Mouse (Mus musculus): ENCODE results near the gene Babam2. TPM values are rescaled to one million over a fixed set of nuclear protein-coding genes. Genes with fewer than 3 reads are reported as not detected.

Babam2 gene
- total and polyA plus RNA-seq, 3 experiments, result 44.6 to 214 (median 65.0) TPM

DNA sequence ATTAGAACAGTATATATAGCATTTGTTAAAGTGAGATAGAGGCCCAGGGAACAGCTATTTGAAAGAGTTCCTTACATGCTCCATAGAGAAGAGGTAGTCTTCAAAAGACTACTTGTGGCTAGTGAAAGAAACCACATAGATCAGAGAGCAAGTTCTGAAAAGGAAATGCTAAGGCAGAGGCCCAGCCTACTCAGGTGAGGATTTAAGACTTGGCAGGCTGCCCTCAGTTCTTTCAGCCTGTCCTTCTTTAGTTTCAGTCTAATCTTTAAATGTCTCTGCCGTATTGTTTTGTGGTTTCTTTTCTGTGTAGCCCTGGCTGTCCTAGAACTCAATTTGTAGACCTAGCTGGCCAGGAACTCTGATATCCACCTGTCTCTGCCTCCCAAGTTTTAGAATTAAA is 134.1 kb downstream of the Babam2 start:
- H3K27me3 ChIP-seq (ENCODE audit: insufficient read depth, low read length), result no peaks in the 10 kb centered on the region
- H3K4me3 ChIP-seq (ENCODE audit: low read depth, low read length), result no peak overlapping the region
- no peak for ATAC-seq (ENCODE audit: extremely low read depth, insufficient number of reproducible peaks, low FRiP score, poor library complexity, severe bottlenecking)
- H3K4me1 ChIP-seq (ENCODE audit: insufficient read depth, low read depth, low read length), result 0 out of 2 replicates have a peak, but pooled peaks cover 2% of the 10 kb centered on the region
- H3K36me3 ChIP-seq (replicated peaks), result peaks cover 30% of the 10 kb centered on the region
- DNase-seq (ENCODE audit: low spot score), result no peak
- 0 out of 2 replicates have a peak, but pooled peaks cover 3% of the 10 kb centered on the region for H3K9me3 ChIP-seq (replicated peaks)
- TF ChIP-seq CTCF (IDR thresholded peaks at IDR 0.05; ENCODE audit: low read depth, low read length) (no peak), POLR2AphosphoS5 (IDR thresholded peaks at IDR 0.05; ENCODE audit: insufficient replicate concordance, low read depth, low read length) (no peak), TAL1 (conservative IDR thresholded peaks at IDR 0.05; ENCODE audit: low read depth, low read length) (no peak), GATA2 (IDR thresholded peaks at IDR 0.05; ENCODE audit: borderline replicate concordance, low read depth, low read length) (no peak), GATA1 (IDR thresholded peaks at IDR 0.05; ENCODE audit: borderline replicate concordance, low read length) (no peak)

DNA sequence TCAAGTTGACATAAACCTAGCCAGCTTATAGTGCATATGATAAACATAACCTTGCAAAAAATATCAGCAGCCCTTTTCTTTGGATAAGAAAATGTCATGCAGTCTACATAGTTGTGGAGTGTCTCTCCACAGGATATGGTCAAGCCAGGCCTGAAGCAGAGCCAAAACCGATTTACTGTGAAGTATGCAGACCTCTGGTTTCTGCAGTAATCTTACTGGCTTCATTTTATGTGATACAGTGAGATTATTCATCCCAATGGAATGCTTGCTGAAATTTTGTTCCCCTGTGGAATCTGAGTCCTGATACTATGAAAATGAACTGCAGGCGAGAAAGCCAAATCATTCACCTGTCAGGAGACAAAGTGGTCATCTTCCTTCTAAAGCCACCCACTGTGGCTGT is 138.2 kb downstream of the Babam2 start:
- ATAC-seq (ENCODE audit: extremely low read depth, insufficient number of reproducible peaks, low FRiP score, poor library complexity, severe bottlenecking) (no peak), DNase-seq (ENCODE audit: low spot score) (no peak)
- no peaks in the 10 kb centered on the region for H3K27me3 ChIP-seq (ENCODE audit: insufficient read depth, low read length)
- H3K36me3 ChIP-seq (replicated peaks), result peaks cover 14% of the 10 kb centered on the region
- H3K4me3 ChIP-seq (ENCODE audit: low read depth, low read length), result no peak overlapping the region
- H3K9me3 ChIP-seq (replicated peaks), result 0 out of 2 replicates have a peak, but pooled peaks cover 3% of the 10 kb centered on the region
- no peaks in the 10 kb centered on the region for H3K4me1 ChIP-seq (ENCODE audit: insufficient read depth, low read depth, low read length)
- TF ChIP-seq POLR2AphosphoS5 (IDR thresholded peaks at IDR 0.05; ENCODE audit: insufficient replicate concordance, low read depth, low read length) (no peak), GATA1 (IDR thresholded peaks at IDR 0.05; ENCODE audit: borderline replicate concordance, low read length) (no peak), GATA2 (IDR thresholded peaks at IDR 0.05; ENCODE audit: borderline replicate concordance, low read depth, low read length) (no peak), CTCF (IDR thresholded peaks at IDR 0.05; ENCODE audit: low read depth, low read length) (no peak), TAL1 (conservative IDR thresholded peaks at IDR 0.05; ENCODE audit: low read depth, low read length) (no peak)

DNA sequence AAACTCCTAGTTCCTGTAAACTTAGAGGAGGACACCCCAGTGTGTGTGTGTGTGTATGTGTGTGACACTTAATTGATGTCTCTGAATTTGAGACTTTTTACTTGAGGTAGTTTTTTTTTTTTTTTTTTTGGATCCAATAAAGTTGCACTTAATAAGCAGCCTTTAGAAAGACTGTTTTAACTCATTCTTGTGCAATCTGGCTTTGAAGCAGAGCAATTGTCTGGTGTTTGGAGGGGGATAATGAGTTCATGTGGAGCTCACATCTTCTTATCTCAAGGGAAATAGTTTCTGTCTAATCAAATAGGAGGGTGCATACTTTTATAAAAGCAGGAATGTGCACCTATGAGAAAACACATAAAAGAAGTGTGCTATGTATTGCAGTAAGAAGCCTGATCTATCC is 142.5 kb downstream of the Babam2 start:
- Histone ChIP-seq H3K9me3 (replicated peaks) (0 out of 2 replicates have a peak, but pooled peaks cover 3% of the 10 kb centered on the region), H3K27me3 (ENCODE audit: insufficient read depth, low read length) (no peaks in the 10 kb centered on the region), H3K4me3 (ENCODE audit: low read depth, low read length) (no peak overlapping the region), H3K4me1 (ENCODE audit: insufficient read depth, low read depth, low read length) (no peaks in the 10 kb centered on the region), H3K36me3 (replicated peaks) (peaks cover 21% of the 10 kb centered on the region)
- TF ChIP-seq GATA2 (IDR thresholded peaks at IDR 0.05; ENCODE audit: borderline replicate concordance, low read depth, low read length) (no peak), CTCF (IDR thresholded peaks at IDR 0.05; ENCODE audit: low read depth, low read length) (no peak), GATA1 (IDR thresholded peaks at IDR 0.05; ENCODE audit: borderline replicate concordance, low read length) (no peak), POLR2AphosphoS5 (IDR thresholded peaks at IDR 0.05; ENCODE audit: insufficient replicate concordance, low read depth, low read length) (no peak), TAL1 (conservative IDR thresholded peaks at IDR 0.05; ENCODE audit: low read depth, low read length) (no peak)
- ATAC-seq (ENCODE audit: extremely low read depth, insufficient number of reproducible peaks, low FRiP score, poor library complexity, severe bottlenecking) (no peak), DNase-seq (ENCODE audit: low spot score) (no peak)

DNA sequence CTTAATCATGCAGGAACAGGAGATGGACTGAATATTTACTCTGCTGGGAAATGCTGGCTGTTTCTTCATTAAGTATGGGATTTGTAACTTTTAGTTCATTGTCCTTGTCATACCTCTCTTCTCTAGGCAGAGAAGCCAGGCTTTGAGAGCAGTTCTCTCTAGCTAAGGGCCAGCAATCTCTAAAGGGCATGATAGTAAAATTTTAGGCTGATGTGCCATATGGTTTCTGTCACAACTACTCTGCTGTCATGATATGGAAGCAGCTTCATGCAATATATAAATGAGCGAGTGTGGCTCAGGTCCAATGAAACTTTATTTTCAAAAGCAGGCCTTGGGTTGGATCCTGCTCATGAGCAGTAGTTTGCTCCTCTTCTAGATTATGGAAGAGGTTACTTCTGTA is 142.9 kb downstream of the Babam2 start:
- Histone ChIP-seq H3K4me1 (ENCODE audit: insufficient read depth, low read depth, low read length) (no peaks in the 10 kb centered on the region), H3K9me3 (replicated peaks) (no peaks in the 10 kb centered on the region), H3K27me3 (ENCODE audit: insufficient read depth, low read length) (no peaks in the 10 kb centered on the region), H3K4me3 (ENCODE audit: low read depth, low read length) (no peak overlapping the region), H3K36me3 (replicated peaks) (peaks cover 17% of the 10 kb centered on the region)
- TF ChIP-seq GATA2 (IDR thresholded peaks at IDR 0.05; ENCODE audit: borderline replicate concordance, low read depth, low read length), result no peak
- no peak for TF ChIP-seq POLR2AphosphoS5 (IDR thresholded peaks at IDR 0.05; ENCODE audit: insufficient replicate concordance, low read depth, low read length)
- no peak for TF ChIP-seq CTCF (IDR thresholded peaks at IDR 0.05; ENCODE audit: low read depth, low read length)
- no peak for TF ChIP-seq TAL1 (conservative IDR thresholded peaks at IDR 0.05; ENCODE audit: low read depth, low read length)
- no peak for TF ChIP-seq GATA1 (IDR thresholded peaks at IDR 0.05; ENCODE audit: borderline replicate concordance, low read length)
- ATAC-seq (ENCODE audit: extremely low read depth, insufficient number of reproducible peaks, low FRiP score, poor library complexity, severe bottlenecking) (no peak), DNase-seq (ENCODE audit: low spot score) (no peak)

DNA sequence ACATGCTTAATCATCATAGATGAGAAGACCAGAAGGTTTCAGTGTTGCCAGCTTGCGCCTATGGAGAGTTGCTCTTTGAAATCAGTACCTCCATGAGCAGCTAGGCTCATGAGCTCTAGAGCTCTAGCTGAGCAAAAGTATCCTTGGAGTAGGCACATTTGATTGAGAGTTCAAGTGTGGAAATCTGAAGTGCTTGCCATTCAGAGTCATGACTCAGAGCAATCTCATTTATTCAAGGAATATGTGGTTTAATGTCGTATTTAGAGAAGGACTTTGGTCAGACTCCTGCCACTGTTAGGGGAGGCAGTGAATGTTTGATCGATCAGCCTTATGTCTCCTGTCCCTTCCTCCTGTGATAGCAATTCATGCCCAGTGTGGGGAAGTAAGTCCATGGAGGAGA is 147.4 kb downstream of the Babam2 start:
- H3K27me3 ChIP-seq (ENCODE audit: insufficient read depth, low read length), result no peaks in the 10 kb centered on the region
- no peak overlapping the region for H3K4me3 ChIP-seq (ENCODE audit: low read depth, low read length)
- no peak for DNase-seq (ENCODE audit: low spot score)
- ATAC-seq (ENCODE audit: extremely low read depth, insufficient number of reproducible peaks, low FRiP score, poor library complexity, severe bottlenecking), result no peak
- TF ChIP-seq GATA2 (IDR thresholded peaks at IDR 0.05; ENCODE audit: borderline replicate concordance, low read depth, low read length) (no peak), POLR2AphosphoS5 (IDR thresholded peaks at IDR 0.05; ENCODE audit: insufficient replicate concordance, low read depth, low read length) (no peak), TAL1 (conservative IDR thresholded peaks at IDR 0.05; ENCODE audit: low read depth, low read length) (no peak), GATA1 (IDR thresholded peaks at IDR 0.05; ENCODE audit: borderline replicate concordance, low read length) (no peak), CTCF (IDR thresholded peaks at IDR 0.05; ENCODE audit: low read depth, low read length) (no peak)
- no peaks in the 10 kb centered on the region for H3K4me1 ChIP-seq (ENCODE audit: insufficient read depth, low read depth, low read length)
- H3K36me3 ChIP-seq (replicated peaks), result peaks cover 9% of the 10 kb centered on the region
- H3K9me3 ChIP-seq (replicated peaks), result no peaks in the 10 kb centered on the region

DNA sequence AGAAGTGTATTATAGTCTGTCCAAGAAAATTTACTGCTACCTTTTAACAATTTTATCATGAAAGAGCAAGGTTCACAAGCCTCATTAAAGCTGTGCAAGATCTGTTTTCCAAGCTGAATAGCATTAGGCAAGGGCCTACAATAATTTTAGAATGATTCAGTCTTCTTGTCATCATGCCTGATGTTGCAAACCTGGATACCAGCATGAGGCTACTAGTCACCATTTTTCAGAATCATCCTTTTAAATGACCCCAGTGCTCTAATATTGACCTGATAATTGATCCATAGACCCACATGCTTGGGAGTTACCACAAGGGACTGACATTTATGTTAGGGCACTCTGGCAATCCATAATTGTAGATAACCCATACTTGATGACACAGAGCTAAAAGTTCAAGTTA is 149.5 kb downstream of the Babam2 start:
- H3K4me1 ChIP-seq (ENCODE audit: insufficient read depth, low read depth, low read length), result no peaks in the 10 kb centered on the region
- no peak overlapping the region for H3K4me3 ChIP-seq (ENCODE audit: low read depth, low read length)
- ATAC-seq (ENCODE audit: extremely low read depth, insufficient number of reproducible peaks, low FRiP score, poor library complexity, severe bottlenecking) (no peak), DNase-seq (ENCODE audit: low spot score) (no peak)
- no peaks in the 10 kb centered on the region for H3K27me3 ChIP-seq (ENCODE audit: insufficient read depth, low read length)
- TF ChIP-seq GATA2 (IDR thresholded peaks at IDR 0.05; ENCODE audit: borderline replicate concordance, low read depth, low read length) (no peak), POLR2AphosphoS5 (IDR thresholded peaks at IDR 0.05; ENCODE audit: insufficient replicate concordance, low read depth, low read length) (no peak), GATA1 (IDR thresholded peaks at IDR 0.05; ENCODE audit: borderline replicate concordance, low read length) (no peak), CTCF (IDR thresholded peaks at IDR 0.05; ENCODE audit: low read depth, low read length) (no peak), TAL1 (conservative IDR thresholded peaks at IDR 0.05; ENCODE audit: low read depth, low read length) (no peak)
- peaks cover 3% of the 10 kb centered on the region for H3K36me3 ChIP-seq (replicated peaks)
- H3K9me3 ChIP-seq (replicated peaks), result no peaks in the 10 kb centered on the region
